Mouse (Mus musculus) heart, adult 2 months (tissue): ENCODE results near the gene Htra2. TPM values are rescaled to one million over a fixed set of nuclear protein-coding genes. Genes with fewer than 3 reads are reported as not detected.

ENCODE experiments used
- DNase-seq, 2 experiments: peaks; one replicate each; pipeline ENCODE4 v3.0.0; 2021
- H3K27ac ChIP-seq: fragments of 200-600 bp; 2 replicates; pipeline ENCODE4 v1.8.1; 2022
- H3K27me3 ChIP-seq: fragments of 200-500 bp; 2 replicates; pipeline ENCODE4 v1.6.1; 2012; ENCODE audit warnings: mild to moderate bottlenecking, low read length, inconsistent platforms, mixed read lengths; ENCODE audit not compliant: control insufficient read depth, insufficient read depth
- H3K36me3 ChIP-seq: fragments of 200-500 bp; 2 replicates; pipeline ENCODE4 v1.6.1; 2012; ENCODE audit warnings: low read length, inconsistent platforms; ENCODE audit not compliant: control insufficient read depth, insufficient read depth
- H3K4me1 ChIP-seq: fragments of 200-500 bp; 2 replicates; pipeline ENCODE4 v1.6.1; 2011; ENCODE audit warnings: low read length; ENCODE audit not compliant: control insufficient read depth, insufficient read depth
- H3K4me3 ChIP-seq: fragments of 200-600 bp; 2 replicates; pipeline ENCODE4 v1.8.1; 2022
- H3K79me2 ChIP-seq: fragments of 200-500 bp; replicated peaks from 2 replicates; pipeline ENCODE4 v1.6.1; 2012; ENCODE audit warnings: mild to moderate bottlenecking, inconsistent platforms, low read length, moderate library complexity, mixed read lengths; ENCODE audit not compliant: control insufficient read depth, insufficient read depth
- H3K9ac ChIP-seq: fragments of 200-500 bp; 2 replicates; pipeline ENCODE4 v1.6.1; 2012; ENCODE audit warnings: low read depth, mild to moderate bottlenecking, control low read depth, inconsistent platforms, low read length, mixed read lengths
- CTCF ChIP-seq: fragments of 200-600 bp; IDR thresholded peaks from 2 replicates; pipeline ENCODE4 v1.8.1; 2022; ENCODE audit warnings: antibody characterized with exemption, mild to moderate bottlenecking, moderate library complexity
- EP300 ChIP-seq: fragments of 200-500 bp; IDR thresholded peaks from 2 replicates; pipeline ENCODE4 v1.6.1; 2011; ENCODE audit warnings: low read depth, low read length, control low read depth; ENCODE audit not compliant: insufficient read depth
- POLR2A ChIP-seq: fragments of 200-500 bp; IDR thresholded peaks from 2 replicates; pipeline ENCODE4 v1.6.1; 2011; ENCODE audit warnings: mild to moderate bottlenecking, low read depth, low read length, control low read depth; ENCODE audit not compliant: insufficient read depth
- WGBS: fragments of 180-500 bp; shearing (Covaris S2); methylation state at CpG from one replicate; pipeline ENCODE4 v1.1.7; 2018; 5-methylcytosine and 5-hydroxymethylcytosine counted together
- intact Hi-C: fragments of 180-260 bp; cut with DNase I; formaldehyde crosslinking; loops from one replicate; pipeline ENCODE4 v1.15.1; 2025
- microRNA-seq, 2 experiments: library from miRNA; unstranded; fragments of <30 nt; microRNA quantifications; one replicate each; pipeline ENCODE4 v1.2.0; 2021
- polyA plus RNA-seq: library from polyadenylated mRNA; depleted of rRNA; stranded (reverse); fragments of >200 nt; gene quantifications from 2 replicates; pipeline ENCODE4 v1.2.3, GENCODE M21; 2012; rRNA removed
- total RNA-seq, 2 experiments: library from RNA; stranded (reverse); gene quantifications; 2 replicates each; pipeline ENCODE4 v1.2.3; 2021

Htra2 gene
- total and polyA plus RNA-seq, 3 experiments: 26.9 to 35.4 (median 30.4) TPM

DNA sequence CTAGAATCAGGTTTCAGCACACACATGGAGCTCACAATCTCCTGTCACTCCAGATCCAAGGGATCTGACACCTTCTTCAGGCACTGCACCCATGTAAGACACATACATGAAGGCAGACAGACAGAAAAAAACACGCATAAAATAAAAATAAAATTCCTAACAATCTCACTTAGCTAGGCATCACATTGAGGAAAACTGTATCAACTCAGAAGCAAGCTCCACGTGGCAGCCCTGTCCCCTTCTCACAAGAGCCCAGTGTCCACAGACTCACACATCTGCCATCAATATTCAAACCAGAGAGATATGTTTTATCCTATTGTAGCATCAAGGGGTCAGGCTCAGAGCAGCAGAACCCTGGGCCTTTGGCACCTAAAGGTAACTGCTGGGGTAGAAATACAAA is 50.8 kb downstream of the Htra2 start:
- WGBS: 73% methylated on average over 2 of the region's 2 CpGs

DNA sequence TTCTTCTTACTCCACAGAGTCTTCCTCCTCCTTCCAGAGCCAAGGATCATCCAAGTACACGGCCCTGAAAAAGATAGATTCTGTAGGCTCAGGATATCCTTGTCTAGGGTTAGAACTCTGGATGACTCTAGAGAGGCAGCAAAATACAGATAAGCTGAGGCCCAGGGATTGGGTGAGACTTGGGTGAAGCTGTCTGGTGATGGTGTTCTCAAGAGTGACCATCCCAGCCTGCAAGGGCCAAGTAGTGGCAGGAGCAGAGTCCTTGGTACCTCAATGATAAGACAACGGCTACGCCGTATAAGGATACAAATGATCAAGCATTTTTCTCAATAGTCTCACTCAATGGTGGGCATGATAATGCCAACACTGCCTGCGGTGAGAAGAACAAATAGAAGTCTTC is 51.2 kb downstream of the Htra2 start:
- DNase-seq: no peak
- Histone ChIP-seq H3K27me3 (no peaks in the 10 kb centered on the region), H3K4me3 (no peak overlapping the region), H3K9ac (no peak overlapping the region), H3K36me3 (no peaks in the 10 kb centered on the region), H3K27ac (no peak overlapping the region), H3K4me1 (peaks cover 1% of the 10 kb centered on the region; the same call in 1 of the 2 replicates), H3K79me2 (no peaks in the 10 kb centered on the region)
- TF ChIP-seq CTCF (no peak), POLR2A (no peak), EP300 (no peak)
- WGBS: 90% methylated on average over 5 of the region's 5 CpGs
- intact Hi-C loops: no loop called here

More for the DNA sequence above, 50.8 kb downstream of the Htra2 start:
- Histone ChIP-seq H3K27me3 (no peaks in the 10 kb centered on the region), H3K4me3 (no peak overlapping the region), H3K4me1 (peaks cover 1% of the 10 kb centered on the region; the same call in 1 of the 2 replicates), H3K36me3 (no peaks in the 10 kb centered on the region), H3K9ac (no peak overlapping the region), H3K27ac (no peak overlapping the region), H3K79me2 (no peaks in the 10 kb centered on the region)
- TF ChIP-seq POLR2A: no peak
- no peak for TF ChIP-seq EP300
- TF ChIP-seq CTCF: no peak
- no peak for DNase-seq
- intact Hi-C loops: no loop called here

DNA sequence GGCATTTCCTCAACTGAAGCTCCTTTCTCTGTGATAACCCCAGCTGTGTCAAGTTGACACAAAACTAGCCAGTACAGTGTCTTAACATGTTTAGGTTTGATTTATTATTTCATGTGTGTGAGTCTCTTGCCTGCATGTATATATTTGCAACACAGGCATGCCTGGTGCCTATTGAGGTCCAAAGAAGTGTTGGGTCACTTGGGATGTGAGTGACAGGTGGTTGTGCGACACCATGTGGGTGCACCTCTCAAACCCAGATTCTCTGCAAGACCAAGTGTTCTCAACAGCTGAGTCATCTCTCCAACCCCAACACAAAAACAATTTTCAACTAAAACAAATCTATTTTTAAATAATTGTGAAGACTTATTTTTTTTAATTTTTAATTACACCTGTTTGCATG is 52.0 kb downstream of the Htra2 start:
- Histone ChIP-seq H3K4me1 (peaks cover 1% of the 10 kb centered on the region; the same call in 1 of the 2 replicates), H3K79me2 (no peaks in the 10 kb centered on the region), H3K9ac (no peak overlapping the region), H3K36me3 (no peaks in the 10 kb centered on the region), H3K27ac (no peak overlapping the region), H3K4me3 (no peak overlapping the region), H3K27me3 (no peaks in the 10 kb centered on the region)
- intact Hi-C loops: no loop called here
- no peak for TF ChIP-seq POLR2A
- no peak for TF ChIP-seq CTCF
- no peak for TF ChIP-seq EP300
- DNase-seq: no peak
- 97% methylated on average over 1 of the region's 1 CpGs for WGBS

Small RNA genes lying within 50 kb of the gene (microRNA-seq; reads per million reads assigned to microRNA genes)
- gene Mir3470a: 0 reads per million in 2 experiments
- 0 to 0.56 reads per million in 2 experiments for gene Mir7040

Other genes starting within 250 kb of the Htra2 start
- gene Sema4f, start 115.5 kb downstream of the Htra2 start, total RNA-seq: under 1 TPM; 0.13 to 0.18 TPM
- 0.37 and 0.53 TPM in 2 replicates for gene Sema4f, start 115.5 kb downstream of the Htra2 start, polyA plus RNA-seq
- gene M1ap, start 108.4 kb downstream of the Htra2 start, total RNA-seq: under 1 TPM in 1 of 2 experiments, not detected in 1; 0.34 TPM
- 0.31 TPM in 1 of 2 replicates, not detected in the other for gene M1ap, start 108.4 kb downstream of the Htra2 start, polyA plus RNA-seq
- gene Dok1, start 21.8 kb downstream of the Htra2 start, total RNA-seq: 1 to 10 TPM; 2.6 TPM
- gene Dok1, start 21.8 kb downstream of the Htra2 start, polyA plus RNA-seq: 3.0 and 3.4 TPM in 2 replicates
- gene Loxl3, start 21.1 kb downstream of the Htra2 start, total RNA-seq: 1 to 10 TPM; 1.9 to 2.1 TPM
- 5.4 and 7.2 TPM in 2 replicates for gene Loxl3, start 21.1 kb downstream of the Htra2 start, polyA plus RNA-seq
- gene Aup1, start 752 bp downstream of the Htra2 start, total RNA-seq: 10 to 100 TPM; 70.9 to 87.0 TPM
- gene Aup1, start 752 bp downstream of the Htra2 start, polyA plus RNA-seq: 148 and 178 TPM in 2 replicates
- under 1 TPM; 0.65 to 0.80 TPM for gene Dqx1, start 2.6 kb upstream of the Htra2 start, total RNA-seq
- 1.4 TPM in 2 replicates for gene Dqx1, start 2.6 kb upstream of the Htra2 start, polyA plus RNA-seq
- gene Tlx2, start 15.0 kb upstream of the Htra2 start, total RNA-seq: not detected
- 0.14 TPM in 1 of 2 replicates, not detected in the other for gene Tlx2, start 15.0 kb upstream of the Htra2 start, polyA plus RNA-seq
- gene Pcgf1, start 22.6 kb upstream of the Htra2 start, total RNA-seq: 1 to 10 TPM; 7.7 to 8.0 TPM
- 11.5 and 15.5 TPM in 2 replicates for gene Pcgf1, start 22.6 kb upstream of the Htra2 start, polyA plus RNA-seq
- 1 to 10 TPM in 1 of 2 experiments, under 1 TPM in 1; 0.84 to 1.5 TPM for gene Lbx2, start 31.1 kb upstream of the Htra2 start, total RNA-seq
- 1.5 and 2.2 TPM in 2 replicates for gene Lbx2, start 31.1 kb upstream of the Htra2 start, polyA plus RNA-seq
- 1 to 10 TPM; 2.0 to 2.5 TPM for gene Ccdc142, start 46.3 kb upstream of the Htra2 start, total RNA-seq
- 1.7 and 2.4 TPM in 2 replicates for gene Ccdc142, start 46.3 kb upstream of the Htra2 start, polyA plus RNA-seq
- gene Gm42688, start 46.3 kb upstream of the Htra2 start, total RNA-seq: under 1 TPM; 0.80 to 0.94 TPM
- gene Gm42688, start 46.3 kb upstream of the Htra2 start, polyA plus RNA-seq: 1.6 TPM in 2 replicates
- 100 to 1,000 TPM; 113 to 131 TPM for gene Mrpl53, start 53.8 kb upstream of the Htra2 start, total RNA-seq
- 91.3 and 129 TPM in 2 replicates for gene Mrpl53, start 53.8 kb upstream of the Htra2 start, polyA plus RNA-seq
- 1 to 10 TPM; 7.2 to 9.9 TPM for gene Mogs, start 60.2 kb upstream of the Htra2 start, total RNA-seq
- gene Mogs, start 60.2 kb upstream of the Htra2 start, polyA plus RNA-seq: 13.9 and 15.8 TPM in 2 replicates
- 10 to 100 TPM; 70.4 to 74.6 TPM for gene Wbp1, start 66.3 kb upstream of the Htra2 start, total RNA-seq
- 152 TPM in 2 replicates for gene Wbp1, start 66.3 kb upstream of the Htra2 start, polyA plus RNA-seq
- 10 to 100 TPM; 13.1 to 15.1 TPM for gene Ino80b, start 70.2 kb upstream of the Htra2 start, total RNA-seq
- 5.5 and 9.5 TPM in 2 replicates for gene Ino80b, start 70.2 kb upstream of the Htra2 start, polyA plus RNA-seq
- 1 to 10 TPM; 5.2 to 6.7 TPM for gene Rtkn, start 80.2 kb upstream of the Htra2 start, total RNA-seq
- 18.6 and 27.7 TPM in 2 replicates for gene Rtkn, start 80.2 kb upstream of the Htra2 start, polyA plus RNA-seq
- 1 to 10 TPM in 1 of 2 experiments, under 1 TPM in 1; 0.89 to 1.3 TPM for gene Wdr54, start 101.1 kb upstream of the Htra2 start, total RNA-seq
- 2.1 and 2.7 TPM in 2 replicates for gene Wdr54, start 101.1 kb upstream of the Htra2 start, polyA plus RNA-seq
- under 1 TPM; 0.10 to 0.25 TPM for gene 1700003E16Rik, start 101.1 kb upstream of the Htra2 start, total RNA-seq
- gene 1700003E16Rik, start 101.1 kb upstream of the Htra2 start, polyA plus RNA-seq: 0.53 and 0.57 TPM in 2 replicates
- gene Dctn1, start 110.6 kb upstream of the Htra2 start, total RNA-seq: 100 to 1,000 TPM; 125 to 141 TPM
- gene Dctn1, start 110.6 kb upstream of the Htra2 start, polyA plus RNA-seq: 84.2 and 89.1 TPM in 2 replicates
- gene Slc4a5, start 164.6 kb upstream of the Htra2 start, total RNA-seq: not detected
- gene Slc4a5, start 164.6 kb upstream of the Htra2 start, polyA plus RNA-seq: 0.61 TPM in 1 of 2 replicates, not detected in the other